Mouse (Mus musculus) kidney, adult 11 months (tissue): ENCODE data around the gene Kcns1.

Experiments
- DNase-seq: peaks from one replicate; pipeline ENCODE4 v3.0.0; 2022

The Kcns1 gene

GRCm38 (mm10) chr2:164170902-164171301, at the start of gene Kcns1:
Gene Kcns1, minus strand, starts transcription at chr2:164171113.
- DNase-seq = no peak

- DNase-seq = no peak
Measured at GRCm38 (mm10) chr2:164219295-164219694, 48.4 kb upstream of the Kcns1 start.

GRCm38 (mm10) chr2:164212711-164213110, 41.8 kb upstream of the Kcns1 start:
- DNase-seq = no peak

- DNase-seq = no peak
Measured at GRCm38 (mm10) chr2:164210892-164211291, 40.0 kb upstream of the Kcns1 start.

- DNase-seq = no peak
Measured at GRCm38 (mm10) chr2:164206676-164207075, 35.8 kb upstream of the Kcns1 start.

- DNase-seq = peak; percentile 89
Measured at GRCm38 (mm10) chr2:164206011-164206410, 35.1 kb upstream of the Kcns1 start.

GRCm38 (mm10) chr2:164199626-164200327, 28.9 kb upstream of the Kcns1 start, which contains the start of gene Wfdc15a:
Gene Wfdc15a, minus strand, starts transcription at chr2:164200130.
- no peak for DNase-seq

GRCm38 (mm10) chr2:164196700-164196990, 25.7 kb upstream of the Kcns1 start:
- DNase-seq = no peak

GRCm38 (mm10) chr2:164195971-164196699, 25.2 kb upstream of the Kcns1 start:
- no peak for DNase-seq

- no peak for DNase-seq
Measured at GRCm38 (mm10) chr2:164194959-164195630, 24.2 kb upstream of the Kcns1 start.

- DNase-seq = no peak
Measured at GRCm38 (mm10) chr2:164192279-164192678, 21.4 kb upstream of the Kcns1 start.

- DNase-seq = no peak
Measured at GRCm38 (mm10) chr2:164190576-164190975, 19.7 kb upstream of the Kcns1 start, which contains the start of gene Wfdc12. Gene Wfdc12, minus strand, starts transcription at chr2:164190608.

GRCm38 (mm10) chr2:164188722-164189121, 17.8 kb upstream of the Kcns1 start:
- no peak for DNase-seq

- no peak for DNase-seq
Measured at GRCm38 (mm10) chr2:164184145-164184719, 13.3 kb upstream of the Kcns1 start.

- no peak for DNase-seq
Measured at GRCm38 (mm10) chr2:164183340-164183739, 12.4 kb upstream of the Kcns1 start.

GRCm38 (mm10) chr2:164182692-164183255, 11.9 kb upstream of the Kcns1 start, which contains the start of gene Wfdc5:
Gene Wfdc5, minus strand, starts transcription at chr2:164182742.
- no peak for DNase-seq

GRCm38 (mm10) chr2:164180770-164181169, 9.9 kb upstream of the Kcns1 start:
- no peak for DNase-seq

GRCm38 (mm10) chr2:164180124-164180523, 9.2 kb upstream of the Kcns1 start:
- DNase-seq = no peak

- DNase-seq = no peak
Measured at GRCm38 (mm10) chr2:164177831-164178230, 6.9 kb upstream of the Kcns1 start.

- DNase-seq = no peak
Measured at GRCm38 (mm10) chr2:164175850-164176249, 4.9 kb upstream of the Kcns1 start.

- DNase-seq = no peak
Measured at GRCm38 (mm10) chr2:164174649-164175395, 3.9 kb upstream of the Kcns1 start.

- no peak for DNase-seq
Measured at GRCm38 (mm10) chr2:164173394-164173793, 2.5 kb upstream of the Kcns1 start.
